Mouse (Mus musculus) heart, postnatal 0 days (tissue): ENCODE data around the gene Sars2.
A peak's percentile ranks its signal among the peaks of the same experiment; 100 is the strongest.

Experiments used
- CTCF ChIP-seq: IDR thresholded peaks from 2 replicates; pipeline ENCODE4 v1.5.1; 2016; ENCODE audit warnings: antibody characterized with exemption, control low read depth, low read depth
- EP300 ChIP-seq: IDR thresholded peaks from 2 replicates; pipeline ENCODE4 v1.6.1; 2016; ENCODE audit warnings: antibody characterized with exemption, low read depth

DNA sequence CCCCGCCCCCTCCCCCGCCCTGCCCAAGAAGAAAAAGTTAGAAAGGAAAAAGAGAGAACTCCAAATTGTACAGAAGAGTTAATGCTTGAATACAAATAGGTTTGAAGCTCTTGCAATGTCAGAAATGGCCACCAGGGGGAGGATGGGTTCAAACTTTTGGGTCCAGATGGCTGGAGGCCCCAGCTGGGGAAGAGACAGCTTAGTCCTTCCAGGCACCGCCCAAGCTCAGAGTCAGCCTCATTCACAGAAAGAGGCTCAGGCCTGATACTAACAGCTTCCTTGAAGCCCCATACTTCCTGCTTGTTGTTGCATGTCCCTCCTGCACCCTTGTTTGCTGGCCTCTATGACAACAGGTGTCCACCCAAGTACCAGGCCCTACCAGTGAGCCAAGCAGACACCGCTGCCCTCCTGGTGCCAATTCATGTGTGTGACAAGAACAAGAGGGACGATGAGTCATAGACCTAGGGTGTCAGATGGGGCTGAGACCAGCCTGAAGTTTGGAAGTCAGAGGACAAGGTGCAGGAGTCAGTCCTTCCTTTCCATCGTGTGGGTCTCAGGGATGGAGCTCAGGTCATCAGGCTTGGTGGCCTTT, 38.4 kb downstream of the Sars2 start:
- TF ChIP-seq EP300 (no peak), CTCF (peak; percentile 83)
